Mouse (Mus musculus): ENCODE data around the gene Arhgap15. TPM values are rescaled to one million over a fixed set of nuclear protein-coding genes. Genes with fewer than 3 reads are reported as not detected.

Gene Arhgap15
- total RNA-seq, 2 experiments from 2014 or later = 1.0 to 1.1 TPM

DNA sequence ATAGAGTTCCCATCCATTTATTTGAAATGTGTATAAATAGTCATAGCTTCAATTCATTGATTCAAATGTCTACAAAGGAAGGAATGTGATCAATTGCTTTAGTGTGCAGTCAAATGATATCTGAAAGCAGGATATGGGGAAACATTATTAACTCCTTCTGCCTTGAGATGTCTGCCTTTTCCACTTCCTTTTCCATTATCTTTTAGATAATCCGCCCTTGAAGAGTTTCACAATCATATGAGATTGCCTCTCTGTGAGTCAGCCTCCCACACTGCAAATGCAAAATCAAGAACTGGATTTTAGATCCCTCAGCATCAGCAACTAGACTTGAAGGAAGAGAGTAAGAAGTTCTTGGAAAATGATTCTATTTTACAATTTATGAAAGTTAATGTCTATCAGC lies 276.1 kb downstream of the Arhgap15 start:
- no peak for DNase-seq (ENCODE audit: low spot score in 2 of 2)

DNA sequence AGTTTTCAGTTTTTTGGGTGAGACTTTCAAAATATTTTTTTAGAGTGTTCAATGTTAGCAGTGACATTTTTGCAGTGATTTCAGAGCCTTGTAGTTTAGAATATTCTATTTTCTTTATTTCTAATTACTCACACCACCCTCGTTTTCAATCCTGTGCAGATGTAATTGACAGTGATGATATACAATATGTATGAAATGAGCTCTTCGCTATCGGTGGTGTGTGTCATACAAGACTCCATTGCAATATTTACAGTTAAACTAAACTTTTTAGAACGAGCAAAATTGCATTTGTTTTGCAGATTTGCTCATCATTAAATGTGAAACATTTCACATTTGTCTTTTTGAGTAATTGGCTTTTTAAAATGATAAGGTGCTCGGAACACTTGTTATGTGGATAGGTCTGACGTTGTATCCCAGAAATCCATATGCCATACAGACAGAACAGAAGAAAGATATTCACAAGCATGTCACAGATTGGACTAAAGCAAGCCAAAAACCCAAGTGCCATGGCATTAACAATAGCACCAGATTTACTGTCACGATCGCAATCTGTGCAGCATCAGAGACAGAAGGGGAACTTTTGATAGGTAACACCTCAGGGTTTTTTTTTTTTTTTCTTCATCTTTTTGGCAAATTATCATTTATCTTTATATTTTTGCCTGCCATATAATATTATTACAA lies 280.6 kb downstream of the Arhgap15 start:
- no peak for DNase-seq (ENCODE audit: low spot score in 2 of 2)

DNA sequence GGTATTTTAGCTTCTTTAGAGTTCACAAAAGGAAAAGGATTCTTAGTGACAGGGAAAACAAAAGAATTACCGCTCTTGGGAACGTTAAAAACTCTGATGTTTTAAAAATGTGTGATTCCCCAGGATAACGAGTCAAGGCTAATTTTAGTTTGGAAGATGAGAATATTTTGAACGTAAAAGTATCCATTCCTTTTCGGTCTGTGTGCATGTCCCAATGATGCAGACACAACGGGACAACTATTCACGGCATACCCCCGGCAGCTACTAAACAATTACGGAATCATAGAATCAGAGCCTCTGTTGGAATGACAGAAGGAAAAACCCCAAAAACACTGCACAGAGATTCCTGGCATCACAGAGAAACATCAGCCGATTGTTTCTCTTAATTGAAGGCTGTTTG lies 281.2 kb downstream of the Arhgap15 start:
- DNase-seq (ENCODE audit: low spot score in 2 of 2) = no peak

DNA sequence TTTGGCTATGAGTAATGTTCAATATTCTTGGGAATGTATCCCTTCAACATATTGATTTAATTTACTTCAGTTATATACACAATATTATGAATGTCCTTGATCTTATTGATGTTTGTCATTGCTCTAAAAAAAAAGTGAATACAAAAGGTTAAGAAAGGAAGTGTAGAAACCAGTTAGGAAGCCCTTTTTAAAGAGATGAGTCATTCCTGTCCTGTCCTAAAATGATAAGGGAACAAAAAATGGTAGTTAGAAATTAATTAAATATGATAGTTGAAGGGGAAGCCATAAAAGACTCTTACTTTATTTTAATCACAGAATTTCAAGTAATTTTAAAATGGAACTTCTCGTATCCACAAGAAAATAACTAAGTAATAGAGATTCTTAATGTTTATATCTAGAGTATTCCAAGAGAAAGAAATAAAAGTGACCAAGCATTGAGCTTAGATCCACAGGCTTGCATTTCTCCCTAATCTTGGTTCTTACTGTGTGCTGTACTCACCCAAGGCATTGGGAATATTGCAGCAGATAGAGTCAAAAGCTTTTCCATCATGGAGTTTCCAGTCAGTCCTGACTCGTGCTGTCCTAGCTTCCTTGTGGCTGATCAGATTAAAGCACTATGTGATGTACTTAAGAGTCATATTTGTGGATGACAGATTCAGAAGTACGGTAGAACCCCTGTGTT lies 291.0 kb downstream of the Arhgap15 start:
- DNase-seq (ENCODE audit: low spot score in 2 of 2) = no peak

DNA sequence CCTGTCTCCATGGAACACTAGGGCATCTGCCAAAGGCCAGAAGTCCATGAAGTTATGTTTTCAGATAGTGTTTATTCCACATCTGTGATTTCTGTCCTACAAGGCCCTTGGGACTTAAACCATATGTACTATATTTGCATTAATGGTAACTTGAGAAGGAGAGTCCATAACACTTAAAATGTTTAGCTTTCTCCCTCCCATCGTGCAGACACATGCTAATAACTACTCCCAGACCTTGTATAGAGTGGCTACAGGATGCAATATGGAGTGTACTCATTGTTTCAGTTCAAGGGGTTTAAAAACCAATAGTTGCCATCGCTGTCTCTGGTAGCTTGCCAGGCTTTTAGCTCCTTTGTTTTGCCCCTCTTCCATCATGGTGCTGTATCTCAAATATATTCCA lies 295.5 kb downstream of the Arhgap15 start:
- no peak for DNase-seq (ENCODE audit: low spot score in 2 of 2)

DNA sequence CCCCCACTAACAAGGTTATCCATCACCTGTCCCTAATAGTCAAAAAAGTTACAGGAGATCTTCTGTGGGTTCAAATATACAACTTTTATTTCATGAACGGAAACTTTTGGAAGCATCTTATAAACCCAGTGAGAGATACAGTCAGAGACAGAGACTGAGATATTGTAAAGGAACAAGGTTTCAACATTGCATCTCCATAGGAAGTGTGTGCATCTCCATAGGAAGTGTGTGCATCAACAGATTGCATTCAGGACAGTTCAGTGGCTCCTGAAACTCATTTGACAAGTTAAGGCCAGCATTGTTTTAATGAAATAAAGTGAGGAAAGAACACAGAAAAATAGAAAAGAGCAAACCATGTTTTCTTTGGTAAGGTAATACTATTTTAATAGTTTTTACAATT lies 296.0 kb downstream of the Arhgap15 start:
- DNase-seq (ENCODE audit: low spot score in 2 of 2) = no peak

DNA sequence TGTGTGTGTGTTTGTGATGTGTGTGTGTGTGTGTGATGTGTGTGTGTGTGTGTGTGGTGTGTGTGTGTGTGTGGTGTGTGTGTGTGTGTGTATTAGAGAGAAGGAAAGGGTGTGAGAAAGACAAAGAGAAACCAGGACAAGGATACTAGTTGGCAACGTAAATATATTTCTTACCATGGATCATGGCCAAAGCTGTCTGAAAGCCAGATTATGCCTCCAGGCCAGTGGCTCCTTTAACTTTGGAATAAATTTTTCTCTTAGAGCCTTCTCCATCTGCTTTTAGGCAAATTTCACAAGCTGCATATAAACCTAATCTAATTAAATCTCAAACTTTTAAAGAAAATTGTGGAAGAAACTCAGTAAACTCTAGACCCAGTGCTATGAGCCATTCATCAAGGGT lies 296.6 kb downstream of the Arhgap15 start:
- no peak for DNase-seq (ENCODE audit: low spot score in 2 of 2)

DNA sequence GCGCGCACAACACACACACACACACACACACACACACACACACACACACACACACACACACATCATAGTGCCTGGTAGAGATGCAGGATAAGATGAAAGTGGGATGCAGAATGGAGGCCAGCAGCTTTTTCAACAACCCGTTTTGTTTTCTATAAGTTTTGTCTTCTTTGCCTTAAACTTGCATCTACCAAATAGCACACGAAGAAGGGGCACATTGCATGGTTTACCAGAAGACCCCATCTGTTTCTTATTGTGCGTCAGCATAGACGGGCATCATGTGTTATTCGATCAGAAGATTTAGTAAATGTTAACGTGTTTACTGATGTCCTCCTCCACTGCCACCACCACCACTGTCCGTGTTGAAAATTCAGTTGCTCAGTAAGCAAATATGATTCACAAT lies 311.7 kb downstream of the Arhgap15 start:
- DNase-seq (ENCODE audit: low spot score in 2 of 2) = no peak

DNA sequence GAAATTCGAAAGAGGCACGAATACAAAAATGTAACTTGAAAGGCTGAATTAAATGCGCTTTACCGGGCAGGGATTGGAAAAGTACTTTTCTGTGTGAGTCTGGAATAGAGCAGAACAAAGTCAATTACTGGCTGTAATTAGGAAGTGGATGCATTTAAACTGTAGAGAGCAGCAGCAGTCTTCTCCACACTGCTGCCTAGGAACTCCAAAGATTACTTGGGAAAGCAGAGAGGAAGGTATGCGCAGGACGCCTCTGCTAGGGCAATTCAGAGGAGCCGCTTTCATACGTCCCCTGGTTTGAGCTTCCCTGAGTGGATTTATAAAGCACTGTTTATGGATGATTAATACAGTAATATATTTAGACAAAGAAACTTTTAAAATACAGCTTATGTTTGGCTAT lies 312.1 kb downstream of the Arhgap15 start:
- DNase-seq (ENCODE audit: low spot score in 2 of 2) = no peak

DNA sequence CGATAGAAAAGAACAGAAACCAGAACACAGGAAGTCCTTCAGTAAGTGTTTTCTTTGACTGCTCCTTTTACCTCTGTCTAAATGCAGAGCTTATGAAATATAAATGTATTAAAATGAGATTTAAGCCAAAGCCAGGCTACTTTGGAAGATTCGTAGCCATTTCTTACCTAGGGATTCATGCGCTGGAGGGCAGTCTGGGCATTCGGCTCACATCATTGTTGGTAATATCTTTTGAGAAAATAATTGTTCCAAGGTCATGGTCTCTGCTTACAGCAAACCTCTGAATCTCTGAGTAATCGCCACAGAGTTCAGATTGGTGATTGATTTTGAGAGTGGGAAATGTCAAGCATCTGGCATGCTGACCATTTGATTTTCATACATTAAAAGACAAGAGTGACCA lies 316.4 kb downstream of the Arhgap15 start:
- DNase-seq (ENCODE audit: low spot score in 2 of 2) = no peak

DNA sequence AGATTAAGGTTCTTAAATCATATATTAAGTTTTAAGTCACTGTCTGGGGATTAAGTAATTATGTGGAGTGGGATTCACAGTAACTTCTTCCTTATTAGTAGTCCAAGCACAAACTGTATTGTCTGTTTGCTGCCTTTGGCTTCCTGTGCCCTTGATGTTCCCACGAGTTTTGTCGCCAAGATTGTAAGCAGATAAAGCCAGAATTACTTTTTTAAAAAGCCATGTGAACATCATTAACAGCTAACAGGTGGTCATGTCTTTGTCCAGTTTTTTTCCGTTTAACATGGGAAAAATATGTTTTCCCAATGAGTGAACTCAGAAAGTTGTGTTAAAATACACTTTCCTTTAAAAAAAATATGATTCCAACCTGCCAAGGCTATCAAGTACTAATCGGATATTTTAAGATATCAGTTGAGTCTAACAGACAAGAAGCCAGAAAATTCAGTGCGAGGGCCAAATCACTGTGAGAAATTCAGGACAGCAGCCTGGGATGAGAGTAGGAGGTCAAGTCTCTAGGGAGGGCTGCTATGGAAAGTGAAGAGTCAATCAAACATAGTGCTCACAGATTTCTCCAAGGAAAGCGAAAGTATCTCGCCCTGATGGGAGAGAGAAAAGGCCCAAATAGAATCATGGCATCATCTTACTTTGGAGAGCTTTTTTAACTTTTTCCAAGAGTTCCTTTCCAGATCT lies 319.7 kb downstream of the Arhgap15 start:
- peak in 1 of 2 experiments; percentile 37 for DNase-seq (ENCODE audit: low spot score in 2 of 2)

DNA sequence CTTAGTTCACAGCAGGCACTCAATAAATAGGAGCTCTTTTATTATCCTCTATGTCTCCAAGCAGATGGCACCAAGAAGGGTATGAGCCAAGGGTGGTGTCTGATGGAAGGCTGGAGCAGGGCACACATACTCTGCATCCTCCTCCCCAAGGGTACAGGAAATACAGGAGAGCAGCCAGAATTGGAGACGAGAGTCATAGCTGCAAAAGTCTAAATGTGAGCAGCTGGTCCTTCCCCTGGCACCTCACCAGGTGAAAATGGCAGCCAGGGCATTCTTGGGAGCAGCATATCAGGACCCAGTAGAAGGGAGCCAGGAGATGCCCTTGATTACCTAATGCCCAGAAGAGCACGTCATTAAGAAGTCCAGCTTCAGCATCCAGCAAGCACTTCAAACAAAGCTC lies 320.3 kb downstream of the Arhgap15 start:
- peak in 1 of 2 experiments; percentile 18 for DNase-seq (ENCODE audit: low spot score in 2 of 2)

DNA sequence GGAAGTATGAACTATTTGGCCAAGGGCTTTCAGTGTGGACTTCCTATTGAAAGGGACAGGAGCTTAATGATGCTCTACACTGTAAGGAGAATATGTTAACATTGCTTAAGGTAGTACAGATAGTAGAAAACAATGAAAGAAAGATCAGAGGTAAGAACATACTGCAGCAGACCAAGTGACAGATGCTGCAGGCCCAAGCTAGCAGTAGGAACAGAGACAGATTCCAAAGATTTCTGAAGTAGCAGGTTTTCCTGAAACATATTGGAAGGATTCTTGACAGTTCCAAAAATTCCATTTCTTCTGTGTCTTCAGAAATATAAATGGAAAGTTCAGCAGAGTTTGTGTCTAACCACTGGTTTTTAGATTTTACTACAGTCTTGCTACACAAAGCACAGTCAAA lies 327.9 kb downstream of the Arhgap15 start:
- DNase-seq (ENCODE audit: low spot score in 2 of 2) = no peak

DNA sequence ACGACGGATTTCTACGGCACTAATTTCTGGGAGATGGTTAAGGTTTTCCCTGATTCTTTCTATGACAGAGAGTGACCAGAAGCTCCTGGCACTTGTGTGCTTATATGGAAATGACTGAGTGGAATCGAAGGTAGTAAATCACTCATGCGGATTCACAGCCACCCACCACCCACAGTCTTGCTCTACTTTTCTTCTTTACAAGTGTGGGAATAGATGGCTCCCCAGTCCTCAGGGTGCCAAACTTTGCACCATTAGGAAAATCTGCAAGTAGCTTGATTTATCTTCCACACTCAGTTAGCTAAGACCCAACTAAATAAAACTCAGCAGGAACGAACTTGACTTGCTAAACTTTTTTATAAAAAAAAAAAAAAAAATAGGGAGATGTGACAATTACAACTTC lies 331.9 kb downstream of the Arhgap15 start:
- DNase-seq (ENCODE audit: low spot score in 2 of 2) = no peak

DNA sequence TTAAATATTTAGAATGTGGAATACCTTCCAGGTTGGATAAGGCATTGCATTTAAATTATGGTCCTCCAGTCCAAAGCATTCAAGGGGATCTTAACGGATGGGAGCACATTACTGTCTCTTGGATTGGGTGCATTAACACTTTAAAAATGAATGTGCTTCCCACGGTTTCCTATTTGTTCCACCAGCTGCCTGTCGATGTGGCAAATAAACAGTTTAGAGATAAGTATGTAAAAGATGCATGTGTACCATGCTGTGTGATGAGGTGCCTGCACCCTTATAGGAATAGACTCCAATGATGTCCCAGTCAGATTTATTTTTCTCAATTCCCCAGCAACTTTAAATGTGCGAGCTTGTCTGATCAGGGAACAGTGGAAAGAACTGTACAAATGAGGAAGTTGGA lies 332.6 kb downstream of the Arhgap15 start:
- DNase-seq (ENCODE audit: low spot score in 2 of 2) = no peak

DNA sequence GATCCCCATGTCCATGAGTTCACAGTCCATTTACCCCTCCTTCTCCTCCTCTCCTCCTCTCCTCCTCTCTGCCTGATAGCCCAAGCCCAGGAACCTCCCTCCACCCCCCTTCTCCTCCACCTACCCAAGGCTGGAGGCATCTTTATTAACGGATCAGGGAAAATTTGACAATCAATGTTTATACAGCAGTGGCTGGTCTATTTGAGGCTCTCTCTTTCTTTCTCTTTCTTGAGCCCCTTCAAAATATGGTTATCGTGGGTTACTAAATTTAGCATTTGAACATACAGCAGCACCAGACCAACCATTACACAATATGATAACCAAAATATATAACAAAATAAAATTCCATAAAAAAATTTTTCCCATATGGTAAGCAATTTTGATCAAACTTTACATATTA lies 335.8 kb downstream of the Arhgap15 start:
- DNase-seq (ENCODE audit: low spot score in 2 of 2) = no peak

DNA sequence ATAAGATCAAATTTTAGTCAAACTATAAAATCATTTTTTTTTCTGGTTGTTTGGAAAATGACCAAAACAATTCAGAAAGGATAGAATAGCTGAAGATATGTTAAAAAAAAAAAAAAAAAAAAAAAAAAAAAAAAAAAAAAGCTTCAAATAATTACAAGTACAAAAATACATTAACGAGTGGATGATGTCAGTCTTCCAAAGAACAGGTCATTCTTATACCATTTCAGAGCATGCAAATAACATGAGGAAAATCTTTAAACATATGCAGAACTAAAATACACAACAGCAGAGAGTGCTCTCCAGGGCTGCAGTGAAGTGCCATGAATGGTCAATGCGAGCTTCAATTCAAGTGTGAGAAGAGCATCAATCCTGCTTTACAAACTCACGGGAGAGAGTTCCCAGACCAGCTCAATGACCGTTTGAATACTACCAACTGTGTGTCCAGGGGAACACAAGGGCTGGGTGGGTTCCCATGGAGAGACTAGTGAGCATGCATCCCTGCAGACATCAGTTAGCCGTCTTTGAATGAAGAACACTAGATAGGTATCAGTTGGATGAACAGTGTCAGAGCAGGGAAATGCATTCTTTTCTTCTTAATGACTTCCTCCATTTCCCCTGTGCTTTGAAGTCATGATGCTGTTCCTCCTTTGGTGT lies 337.9 kb downstream of the Arhgap15 start:
- DNase-seq (ENCODE audit: low spot score in 2 of 2) = no peak

DNA sequence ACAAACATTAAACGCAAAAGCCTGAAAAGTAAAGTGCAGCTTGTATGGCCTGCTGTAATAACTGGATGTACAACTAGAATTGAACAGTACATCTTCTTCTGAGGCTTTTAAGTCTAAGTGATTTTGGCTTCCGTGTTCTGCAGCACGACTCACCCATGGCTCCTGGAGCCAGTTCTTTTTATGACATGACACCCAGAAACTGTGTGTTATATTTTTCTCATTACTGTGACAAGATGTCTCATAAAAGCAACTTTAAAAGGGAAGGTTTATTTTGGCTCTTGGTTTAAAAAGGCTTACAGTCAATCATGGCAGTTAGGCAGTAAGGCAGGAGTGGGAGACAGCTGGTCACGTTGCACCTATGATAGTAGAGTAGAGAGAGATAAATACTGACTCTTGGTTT lies 349.9 kb downstream of the Arhgap15 start:
- DNase-seq (ENCODE audit: low spot score in 2 of 2) = no peak

DNA sequence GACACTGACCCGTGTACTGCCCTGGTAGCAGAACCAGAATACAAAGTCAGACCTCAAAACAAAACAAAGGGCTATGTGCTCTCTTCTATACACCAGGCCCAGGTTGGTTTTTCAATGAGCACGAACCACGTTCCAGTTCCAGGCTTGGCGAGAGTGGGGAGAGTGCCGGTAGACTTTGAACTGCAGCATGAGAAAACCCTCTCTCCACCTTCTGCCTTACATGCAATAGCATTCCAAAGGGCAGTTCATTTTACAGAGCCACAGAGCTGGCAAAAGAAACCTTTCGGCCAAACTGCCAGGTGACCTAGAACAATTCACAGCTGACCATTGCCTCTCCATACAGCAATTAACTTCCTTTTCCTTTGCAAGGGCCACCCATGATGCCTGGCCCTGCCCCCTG lies 353.7 kb downstream of the Arhgap15 start:
- no peak for DNase-seq (ENCODE audit: low spot score in 2 of 2)

DNA sequence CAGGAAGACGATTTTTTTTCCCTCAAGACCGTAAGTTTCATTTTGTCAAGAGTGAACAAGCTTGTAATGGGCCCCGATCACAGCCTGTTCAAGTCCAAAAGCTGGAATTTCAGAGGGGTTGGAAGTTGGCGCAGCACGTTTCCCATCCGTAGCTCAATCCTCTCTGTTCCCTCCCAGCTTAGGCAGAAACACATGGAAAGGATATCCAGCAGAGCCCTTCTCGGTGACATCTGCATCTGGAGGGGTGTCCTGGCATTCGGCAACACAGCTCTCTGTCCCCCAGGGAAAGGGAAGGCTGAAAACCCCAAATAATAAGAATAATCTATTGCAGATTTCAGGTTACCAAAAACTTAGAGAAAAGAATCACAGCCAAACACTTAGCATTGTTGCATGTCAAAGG lies 354.7 kb downstream of the Arhgap15 start:
- peak in 1 of 2 experiments; percentile 38 for DNase-seq (ENCODE audit: low spot score in 2 of 2)

DNA sequence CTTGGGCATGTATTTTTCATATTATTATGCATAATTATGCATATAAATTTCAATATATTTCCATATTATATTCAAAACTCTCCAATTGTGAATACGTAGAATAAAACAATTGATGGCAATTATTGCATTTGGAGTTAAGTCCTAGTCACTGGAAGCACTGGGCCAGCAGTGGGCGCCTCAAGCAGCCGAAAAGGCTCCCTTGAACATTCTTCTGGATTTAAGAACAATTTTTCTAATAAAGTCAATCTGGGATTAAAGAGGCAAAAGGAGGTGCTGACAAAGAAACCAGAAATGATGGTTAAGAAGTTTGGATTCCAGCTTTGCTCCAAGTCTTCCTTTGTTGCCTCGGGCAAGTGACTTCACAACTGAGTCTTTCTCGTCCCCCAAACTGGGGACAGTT lies 355.1 kb downstream of the Arhgap15 start:
- peak in 1 of 2 experiments; percentile 54 for DNase-seq (ENCODE audit: low spot score in 2 of 2)
